Mouse (Mus musculus) limb, embryonic 14.5 days (tissue): Measurements from ENCODE around the gene Depdc1b. TPM values are rescaled to one million over a fixed set of nuclear protein-coding genes. Genes with fewer than 3 reads are reported as not detected.

Source experiments
- ATAC-seq: fragments of 200-750 bp; cut with Nextera tagmentation; 2 replicates; pipeline ENCODE4 v1.8.0; 2017; ENCODE audit warnings: low read depth, moderate number of reproducible peaks, moderate TSS enrichment; ENCODE audit not compliant: low FRiP score
- DNase-seq: peaks from one replicate; pipeline ENCODE4 v3.0.0-alpha.2; 2015; ENCODE audit warnings: low spot score
- H3K27ac ChIP-seq: fragments of 300-500 bp; sonication (generic); replicated peaks from 2 replicates; pipeline ENCODE4 v1.5.1; 2014; ENCODE audit warnings: low read depth, mild to moderate bottlenecking, low read length, moderate library complexity, mixed read lengths
- H3K27me3 ChIP-seq: fragments of 300-500 bp; sonication (generic); 2 replicates; pipeline ENCODE4 v1.6.1; 2014; ENCODE audit warnings: low read length, mixed read lengths; ENCODE audit not compliant: control insufficient read depth, insufficient read depth
- H3K36me3 ChIP-seq: fragments of 300-500 bp; sonication (generic); 2 replicates; pipeline ENCODE4 v1.6.1; 2014; ENCODE audit warnings: mild to moderate bottlenecking, low read length, moderate library complexity, mixed read lengths; ENCODE audit not compliant: control insufficient read depth, insufficient read depth
- H3K4me1 ChIP-seq: fragments of 300-500 bp; sonication (generic); 2 replicates; pipeline ENCODE4 v1.6.1; 2014; ENCODE audit warnings: antibody characterized with exemption, low read length, mixed read lengths; ENCODE audit not compliant: control insufficient read depth, insufficient read depth
- H3K4me2 ChIP-seq: fragments of 300-500 bp; sonication (generic); replicated peaks from 2 replicates; pipeline ENCODE4 v1.6.1; 2014; ENCODE audit warnings: low read depth, mild to moderate bottlenecking, low read length, moderate library complexity; ENCODE audit not compliant: severe bottlenecking
- H3K4me3 ChIP-seq: fragments of 300-500 bp; sonication (generic); replicated peaks from 2 replicates; pipeline ENCODE4 v1.5.1; 2014; ENCODE audit warnings: low read length
- H3K9ac ChIP-seq: fragments of 300-500 bp; sonication (generic); 2 replicates; pipeline ENCODE4 v1.6.1; 2014; ENCODE audit warnings: mild to moderate bottlenecking, low read depth, low read length, moderate library complexity; ENCODE audit not compliant: severe bottlenecking
- H3K9me3 ChIP-seq: fragments of 300-500 bp; sonication (generic); 2 replicates; pipeline ENCODE4 v1.6.1; 2016; ENCODE audit warnings: low read length; ENCODE audit not compliant: control insufficient read depth
- POLR2A ChIP-seq: fragments of 200-500 bp; IDR thresholded peaks from 2 replicates; pipeline ENCODE4 v1.8.0; 2012; ENCODE audit warnings: inconsistent platforms, mild to moderate bottlenecking, moderate library complexity, borderline replicate concordance; ENCODE audit not compliant: insufficient read depth, insufficient read length; ENCODE audit errors: extremely low read depth
- WGBS: fragments of 180-500 bp; shearing (Covaris S2); extraction: QIAGEN DNeasy Blood & Tissue Kit; methylation state at CpG from one replicate; pipeline ENCODE4 v1.1.7; 2014; 5-methylcytosine and 5-hydroxymethylcytosine counted together
- polyA plus RNA-seq, 2 experiments: library from polyadenylated mRNA; depleted of rRNA in 1 of 2; stranded (reverse) in 1 of 2; unstranded in 1 of 2; fragments of >200 nt; fragmentation: Nextera tagmentation in 1 of 2; extraction: Ambion mirVana in 1 of 2; gene quantifications; 2 replicates each; pipeline versions ENCODE4 v1.2.1 to v1.2.3; 2012 to 2014

The Depdc1b gene
- polyA plus RNA-seq, 2 experiments = 6.4 to 7.1 TPM

DNA sequence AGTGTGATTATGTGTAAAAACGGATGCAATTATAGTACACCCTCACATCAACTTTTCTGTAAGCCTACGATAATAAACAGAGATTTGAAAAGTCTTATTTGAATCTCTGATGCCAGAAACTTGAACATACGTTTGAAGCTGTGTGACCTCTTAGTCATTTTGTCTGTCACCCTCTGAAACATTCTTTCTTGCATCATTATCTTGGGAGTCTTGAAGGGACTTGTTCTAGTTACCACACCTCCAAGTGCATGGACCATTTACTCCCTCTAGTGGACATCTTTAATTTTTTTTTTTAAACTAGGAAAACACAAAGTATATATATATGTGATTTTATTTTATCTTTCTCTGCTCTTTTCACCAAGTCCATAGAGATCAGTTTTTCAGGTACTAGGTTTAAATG is 13.6 kb downstream of the Depdc1b start:
- Histone ChIP-seq H3K36me3 (peaks cover 11% of the 10 kb centered on the region; the same call in 1 of the 2 replicates), H3K9me3 (no peaks in the 10 kb centered on the region), H3K4me2 (no peak overlapping the region), H3K4me3 (no peak overlapping the region), H3K4me1 (no peaks in the 10 kb centered on the region), H3K27ac (no peak overlapping the region), H3K9ac (no peak overlapping the region), H3K27me3 (no peaks in the 10 kb centered on the region)
- WGBS = 64% methylated on average over 3 of the region's 3 CpGs
- DNase-seq (peak; percentile 59), ATAC-seq (no peak)
- no peak for TF ChIP-seq POLR2A

DNA sequence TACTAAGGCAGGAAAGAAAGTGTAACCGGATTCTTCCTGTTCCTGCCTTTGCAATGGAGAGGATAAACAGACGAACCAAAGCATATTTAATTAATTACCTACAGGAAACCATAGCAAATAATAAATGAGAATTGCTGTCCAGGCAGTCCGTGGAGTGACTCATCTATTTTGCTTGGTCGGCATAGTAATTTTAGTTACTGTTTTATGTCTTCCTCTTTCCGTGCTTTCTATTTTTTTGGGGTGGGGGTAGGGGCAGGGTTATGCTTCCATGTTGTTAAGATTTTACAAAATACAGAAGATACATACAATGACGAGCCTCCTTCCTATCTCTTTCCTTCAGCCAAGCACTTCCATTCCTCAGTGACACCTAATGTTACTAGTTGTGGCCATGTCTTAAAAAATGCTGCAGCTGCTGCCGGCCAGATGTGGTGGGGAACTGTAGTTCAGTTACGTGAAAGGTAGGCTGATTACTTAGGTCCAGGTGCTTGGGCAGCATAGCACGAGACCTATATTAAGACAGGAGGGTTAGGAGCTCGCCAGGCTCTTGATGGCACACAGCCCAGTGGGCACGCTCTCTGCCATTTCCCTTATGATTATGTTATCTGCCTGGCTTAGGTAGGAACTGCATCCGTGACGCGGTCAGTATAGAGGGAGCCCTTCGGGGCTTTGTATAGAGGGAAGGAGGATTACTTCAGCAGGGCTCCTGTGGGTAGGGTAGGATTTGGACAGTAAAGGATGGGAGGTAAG is 19.3 kb downstream of the Depdc1b start:
- Histone ChIP-seq H3K27ac (no peak overlapping the region), H3K27me3 (no peaks in the 10 kb centered on the region), H3K4me3 (no peak overlapping the region), H3K4me1 (no peaks in the 10 kb centered on the region), H3K9ac (no peak overlapping the region), H3K36me3 (no peaks in the 10 kb centered on the region), H3K4me2 (no peak overlapping the region), H3K9me3 (no peaks in the 10 kb centered on the region)
- TF ChIP-seq POLR2A = no peak
- no peak for DNase-seq
- 57% methylated on average over 15 of the region's 15 CpGs for WGBS
- ATAC-seq = no peak

- TF ChIP-seq POLR2A = no peak
- Histone ChIP-seq H3K4me3 (no peak overlapping the region), H3K9me3 (no peaks in the 10 kb centered on the region), H3K4me2 (no peak overlapping the region), H3K27me3 (no peaks in the 10 kb centered on the region), H3K36me3 (no peaks in the 10 kb centered on the region), H3K9ac (no peak overlapping the region), H3K27ac (no peak overlapping the region), H3K4me1 (no peaks in the 10 kb centered on the region)
- 57% methylated on average over 11 of the region's 11 CpGs for WGBS
- DNase-seq = no peak
- ATAC-seq = no peak
Observed at GRCm38 (mm10) chr13:108336192-108336591, 20.1 kb downstream of the Depdc1b start.

- H3K27ac ChIP-seq = no peak overlapping the region
- H3K27me3 ChIP-seq = no peaks in the 10 kb centered on the region
- no peak overlapping the region for H3K4me2 ChIP-seq
- no peaks in the 10 kb centered on the region for H3K36me3 ChIP-seq
- H3K4me1 ChIP-seq = no peaks in the 10 kb centered on the region
- DNase-seq (no peak), ATAC-seq (no peak)
- TF ChIP-seq POLR2A = no peak
- 86% methylated on average over 6 of the region's 6 CpGs for WGBS
- H3K9ac ChIP-seq = no peak overlapping the region
- H3K4me3 ChIP-seq = no peak overlapping the region
- H3K9me3 ChIP-seq = no peaks in the 10 kb centered on the region
Observed at GRCm38 (mm10) chr13:108337340-108337739, 21.2 kb downstream of the Depdc1b start.

DNA sequence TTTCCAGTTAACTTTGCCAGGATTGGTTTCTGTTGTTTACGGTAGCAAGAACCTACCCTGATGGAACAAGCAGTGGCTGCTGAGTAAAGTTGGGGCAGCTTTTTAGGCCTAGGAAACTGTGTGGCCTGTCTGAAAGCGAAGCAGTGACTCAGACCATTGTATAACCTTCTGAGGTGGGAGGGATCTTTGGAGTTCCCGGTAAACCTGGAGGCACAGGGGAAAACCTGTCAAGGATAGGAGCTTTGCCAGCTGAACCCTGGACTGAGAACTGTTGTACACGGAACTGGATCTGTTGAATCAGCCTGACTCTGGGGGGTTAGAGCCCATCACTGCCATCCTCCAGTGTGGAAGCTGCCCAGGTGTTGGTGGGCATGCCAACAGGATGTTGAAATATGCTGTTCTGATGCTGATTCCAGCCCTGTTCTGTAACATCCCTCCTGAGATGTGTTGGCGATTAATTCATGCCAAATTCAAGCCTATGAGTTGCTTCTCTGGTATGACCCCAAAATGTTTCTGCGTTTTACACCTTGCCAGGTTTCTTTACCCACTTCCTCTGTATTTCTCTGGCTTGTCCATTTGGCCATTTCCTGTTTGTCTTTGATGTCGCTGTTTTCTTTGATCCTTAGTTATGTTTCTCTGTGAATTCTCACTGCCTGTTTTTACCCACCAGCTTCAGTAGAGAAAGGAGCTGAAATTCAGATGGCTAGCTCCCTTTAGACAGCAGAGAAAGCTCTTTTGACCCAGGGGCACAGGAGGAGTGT is 22.1 kb downstream of the Depdc1b start:
- Histone ChIP-seq H3K36me3 (no peaks in the 10 kb centered on the region), H3K9ac (no peak overlapping the region), H3K27ac (no peak overlapping the region), H3K27me3 (no peaks in the 10 kb centered on the region), H3K4me1 (no peaks in the 10 kb centered on the region), H3K4me3 (no peak overlapping the region), H3K4me2 (no peak overlapping the region), H3K9me3 (no peaks in the 10 kb centered on the region)
- ATAC-seq (no peak), DNase-seq (no peak)
- WGBS = 58% methylated on average over 7 of the region's 7 CpGs
- TF ChIP-seq POLR2A = no peak
